Mouse (Mus musculus): ENCODE data around the gene Ubtd1.

DNA sequence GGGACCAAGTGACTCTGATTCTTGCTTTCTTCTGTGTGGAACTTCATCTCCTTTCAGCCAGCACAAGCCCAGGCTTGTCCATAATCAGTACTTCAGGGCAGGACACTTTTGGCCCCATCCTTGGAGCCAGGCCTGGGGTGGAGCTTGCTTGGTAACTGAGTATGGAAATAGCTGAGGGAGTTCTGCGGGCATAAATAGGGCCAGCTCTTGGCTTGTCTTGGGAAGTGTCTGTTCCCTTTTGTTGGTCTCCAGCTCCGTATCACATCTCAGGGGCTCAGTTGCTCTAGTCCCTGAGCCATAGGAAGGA lies 40.9 kb downstream of the Ubtd1 start:
- TF ChIP-seq EP300 (optimal IDR thresholded peaks at IDR 0.05) (no peak), CTCF (IDR thresholded peaks at IDR 0.05; ENCODE audit: low read depth) (no peak)
